Mouse (Mus musculus) brain, embryonic 14.5 days (tissue): Measurements from ENCODE around the gene Adamts8.

Source experiments
- CTCF ChIP-seq: fragments of 200-500 bp; IDR thresholded peaks from 2 replicates; pipeline ENCODE4 v1.5.1; 2012; ENCODE audit warnings: inconsistent platforms, mild to moderate bottlenecking, moderate library complexity, borderline replicate concordance; ENCODE audit not compliant: insufficient read depth, insufficient read length; ENCODE audit errors: extremely low read depth
- POLR2A ChIP-seq: fragments of 200-500 bp; IDR thresholded peaks from 2 replicates; pipeline ENCODE4 v1.6.1; 2012; ENCODE audit warnings: mild to moderate bottlenecking, inconsistent platforms, borderline replicate concordance; ENCODE audit not compliant: poor library complexity, insufficient read depth, insufficient read length, severe bottlenecking; ENCODE audit errors: extremely low read depth

DNA sequence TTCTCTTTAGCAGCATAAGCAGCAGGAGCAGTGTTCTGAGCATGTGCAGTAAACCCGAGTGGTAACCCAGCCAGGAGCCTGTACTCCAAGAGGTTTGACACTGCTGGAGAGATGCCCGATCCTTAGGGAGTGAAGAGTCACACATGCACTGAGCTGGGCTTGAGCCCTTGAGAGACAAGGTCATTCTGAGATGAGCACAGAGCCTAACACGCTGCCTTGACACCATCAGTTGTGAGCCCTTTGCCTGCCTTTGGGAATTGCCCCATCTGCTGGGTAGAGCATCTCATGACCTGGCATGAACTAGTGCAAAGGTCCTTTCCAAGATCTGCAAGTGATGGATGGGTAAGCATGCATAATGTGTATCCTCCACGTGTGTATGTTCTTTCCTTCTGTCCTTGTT is 29.6 kb downstream of the Adamts8 start:
- no peak for TF ChIP-seq CTCF
- no peak for TF ChIP-seq POLR2A
